Mouse (Mus musculus) forebrain, embryonic 11.5 days (tissue): ENCODE measurements at regions not wholly inside any gene's neighbourhood (a gene's known extent, or its start where the extent isn't known, plus 50 kb on each side); places are given as distances from the start of the nearest gene placed in this dataset.

ENCODE experiments used
- ATAC-seq: fragments of 200-750 bp; cut with Nextera tagmentation; replicated peaks from 2 replicates; pipeline ENCODE4 v1.8.0; 2017; ENCODE audit warnings: moderate TSS enrichment; ENCODE audit not compliant: low FRiP score
- DNase-seq: peaks from one replicate; pipeline ENCODE4 v3.0.0-alpha.2; 2017; ENCODE audit warnings: low spot score
- H3K27ac ChIP-seq: fragments of 300-500 bp; sonication (generic); 2 replicates; pipeline ENCODE4 v1.5.1; 2014; ENCODE audit warnings: low read depth, low read length
- H3K27me3 ChIP-seq: fragments of 300-500 bp; sonication (generic); 2 replicates; pipeline ENCODE4 v1.6.1; 2014; ENCODE audit warnings: mild to moderate bottlenecking, low read length, mixed read lengths; ENCODE audit not compliant: control insufficient read depth, insufficient read depth
- H3K36me3 ChIP-seq: fragments of 300-500 bp; sonication (generic); 2 replicates; pipeline ENCODE4 v1.6.1; 2014; ENCODE audit warnings: mild to moderate bottlenecking, low read length, moderate library complexity, mixed read lengths; ENCODE audit not compliant: control insufficient read depth, insufficient read depth
- H3K4me1 ChIP-seq: fragments of 300-500 bp; sonication (generic); replicated peaks from 2 replicates; pipeline ENCODE4 v1.6.1; 2014; ENCODE audit warnings: low read length, mixed read lengths; ENCODE audit not compliant: control insufficient read depth, insufficient read depth
- H3K4me2 ChIP-seq: fragments of 300-500 bp; sonication (generic); 2 replicates; pipeline ENCODE4 v1.6.1; 2014; ENCODE audit warnings: low read depth, mild to moderate bottlenecking, low read length, moderate library complexity, mixed read lengths; ENCODE audit not compliant: severe bottlenecking
- H3K4me3 ChIP-seq: fragments of 300-500 bp; sonication (generic); 2 replicates; pipeline ENCODE4 v1.5.1; 2014; ENCODE audit warnings: low read depth, low read length
- H3K9ac ChIP-seq: fragments of 300-500 bp; sonication (generic); 2 replicates; pipeline ENCODE4 v1.6.1; 2014; ENCODE audit warnings: low read length
- H3K9me3 ChIP-seq: fragments of 300-500 bp; sonication (generic); 2 replicates; pipeline ENCODE4 v1.6.1; 2016; ENCODE audit warnings: low read length, mixed read lengths; ENCODE audit not compliant: control insufficient read depth
- WGBS: fragments of 180-500 bp; shearing (Covaris S2); extraction: QIAGEN DNeasy Blood & Tissue Kit; methylation state at CpG from one replicate; pipeline ENCODE4 v1.1.7; 2014; 5-methylcytosine and 5-hydroxymethylcytosine counted together

- Histone ChIP-seq H3K9me3 (no peaks in the 10 kb centered on the region), H3K36me3 (no peaks in the 10 kb centered on the region), H3K4me2 (no peak overlapping the region), H3K4me1 (no peaks in the 10 kb centered on the region), H3K27me3 (no peaks in the 10 kb centered on the region), H3K27ac (no peak overlapping the region), H3K4me3 (no peak overlapping the region), H3K9ac (no peak overlapping the region)
- DNase-seq (no peak), ATAC-seq (no peak)
- 94% methylated on average over 5 of the region's 5 CpGs for WGBS
Observed at GRCm38 (mm10) chr10:98728396-98729030, 185.7 kb upstream of the Atp2b1 start.

- 91% methylated on average over 7 of the region's 7 CpGs for WGBS
- Histone ChIP-seq H3K9me3 (no peaks in the 10 kb centered on the region), H3K4me3 (no peak overlapping the region), H3K27me3 (no peaks in the 10 kb centered on the region), H3K36me3 (no peaks in the 10 kb centered on the region), H3K4me2 (no peak overlapping the region), H3K9ac (no peak overlapping the region), H3K4me1 (no peaks in the 10 kb centered on the region), H3K27ac (no peak overlapping the region)
- DNase-seq (no peak), ATAC-seq (no peak)
Observed at GRCm38 (mm10) chr10:98733950-98734585, 180.1 kb upstream of the Atp2b1 start.

- Histone ChIP-seq H3K9ac (no peak overlapping the region), H3K4me1 (no peaks in the 10 kb centered on the region), H3K4me3 (no peak overlapping the region), H3K27ac (no peak overlapping the region), H3K27me3 (no peaks in the 10 kb centered on the region), H3K9me3 (no peaks in the 10 kb centered on the region), H3K4me2 (no peak overlapping the region), H3K36me3 (no peaks in the 10 kb centered on the region)
- DNase-seq: no peak
- WGBS: 84% methylated on average over 7 of the region's 7 CpGs
- ATAC-seq: no peak
Observed at GRCm38 (mm10) chr10:98740507-98741147, 173.6 kb upstream of the Atp2b1 start.

GRCm38 (mm10) chr10:98741398-98741797 is 172.8 kb upstream of the Atp2b1 start:
- H3K27ac ChIP-seq: no peak overlapping the region
- H3K27me3 ChIP-seq: no peaks in the 10 kb centered on the region
- H3K4me3 ChIP-seq: no peak overlapping the region
- no peaks in the 10 kb centered on the region for H3K36me3 ChIP-seq
- WGBS: 76% methylated on average over 5 of the region's 5 CpGs
- H3K9me3 ChIP-seq: no peaks in the 10 kb centered on the region
- H3K4me1 ChIP-seq: no peaks in the 10 kb centered on the region
- ATAC-seq (no peak), DNase-seq (no peak)
- no peak overlapping the region for H3K4me2 ChIP-seq
- no peak overlapping the region for H3K9ac ChIP-seq

- no peaks in the 10 kb centered on the region for H3K4me1 ChIP-seq
- ATAC-seq (no peak), DNase-seq (no peak)
- H3K36me3 ChIP-seq: no peaks in the 10 kb centered on the region
- H3K4me2 ChIP-seq: no peak overlapping the region
- no peaks in the 10 kb centered on the region for H3K27me3 ChIP-seq
- H3K27ac ChIP-seq: no peak overlapping the region
- no peak overlapping the region for H3K4me3 ChIP-seq
- no peaks in the 10 kb centered on the region for H3K9me3 ChIP-seq
- no peak overlapping the region for H3K9ac ChIP-seq
- 85% methylated on average over 16 of the region's 16 CpGs for WGBS
Observed at GRCm38 (mm10) chr10:98742822-98743605, 171.2 kb upstream of the Atp2b1 start.

DNA sequence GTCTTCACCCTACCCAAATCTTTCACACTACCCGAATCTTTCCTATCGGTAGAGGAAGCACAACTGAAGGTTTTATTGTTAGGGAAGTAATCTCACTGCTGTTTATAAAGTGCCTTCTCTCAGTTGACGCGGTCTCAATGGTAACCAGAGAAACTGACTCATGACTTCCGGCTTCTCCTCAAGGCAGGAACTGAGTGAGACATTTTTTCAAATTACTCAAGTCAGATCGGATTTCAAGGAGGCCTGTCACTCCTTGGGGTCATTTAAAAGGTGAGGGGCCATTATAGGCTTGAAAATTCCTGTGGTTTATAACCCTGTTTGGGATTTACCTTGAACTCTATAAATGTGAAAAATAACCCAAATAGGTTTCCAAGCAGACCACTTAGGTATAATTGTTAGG is 170.0 kb upstream of the Atp2b1 start:
- H3K4me3 ChIP-seq: no peak overlapping the region
- no peaks in the 10 kb centered on the region for H3K27me3 ChIP-seq
- no peaks in the 10 kb centered on the region; the same call in 1 of the 2 replicates for H3K4me1 ChIP-seq
- no peak overlapping the region for H3K4me2 ChIP-seq
- 50% methylated on average over 6 of the region's 6 CpGs for WGBS
- no peak overlapping the region for H3K27ac ChIP-seq
- ATAC-seq: no peak
- H3K36me3 ChIP-seq: no peaks in the 10 kb centered on the region
- H3K9me3 ChIP-seq: no peaks in the 10 kb centered on the region
- no peak overlapping the region for H3K9ac ChIP-seq
- no peak for DNase-seq

DNA sequence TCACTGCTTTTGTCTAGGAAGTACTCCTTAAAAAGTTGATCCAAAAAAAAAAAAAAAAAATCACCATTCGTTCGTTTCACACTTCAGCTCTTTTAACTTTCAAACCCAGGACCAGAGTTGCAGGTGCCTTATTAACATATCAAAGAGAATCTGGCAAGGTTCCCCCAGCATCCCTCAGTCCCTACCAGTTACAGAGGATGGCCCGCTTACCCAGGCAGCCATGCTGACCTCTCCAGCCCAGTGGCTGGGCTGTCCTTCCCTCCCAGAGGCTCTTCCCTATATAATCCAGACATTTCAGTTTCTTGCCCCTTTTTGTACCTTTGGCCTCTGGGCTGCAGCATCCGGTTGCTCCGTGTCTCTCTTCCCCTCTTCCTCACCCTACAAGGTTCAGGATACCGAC is 169.5 kb upstream of the Atp2b1 start:
- Histone ChIP-seq H3K9me3 (no peaks in the 10 kb centered on the region), H3K27me3 (no peaks in the 10 kb centered on the region), H3K9ac (no peak overlapping the region), H3K27ac (no peak overlapping the region), H3K4me3 (no peak overlapping the region), H3K4me1 (no peaks in the 10 kb centered on the region; the same call in 1 of the 2 replicates), H3K4me2 (no peak overlapping the region), H3K36me3 (no peaks in the 10 kb centered on the region)
- 51% methylated on average over 6 of the region's 6 CpGs for WGBS
- ATAC-seq: no peak
- DNase-seq: no peak

DNA sequence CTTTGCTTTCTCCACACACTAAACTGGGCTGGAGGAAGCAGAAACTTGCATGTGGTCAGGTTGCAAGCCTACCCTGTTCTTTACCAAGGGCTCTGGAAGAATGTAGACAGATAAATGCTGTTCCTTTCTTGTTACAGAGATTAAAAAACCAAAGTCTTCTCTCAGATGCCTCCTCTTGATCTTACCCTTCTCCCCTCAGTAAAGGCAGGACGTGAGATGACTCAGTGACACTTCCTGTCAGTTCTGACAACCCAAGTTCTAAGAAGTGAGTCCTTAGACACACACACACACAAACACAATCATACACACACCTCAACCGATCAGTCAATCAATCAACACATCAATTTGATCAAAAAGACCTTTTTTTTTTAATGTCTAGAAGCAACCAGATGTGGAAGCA is 168.8 kb upstream of the Atp2b1 start:
- H3K4me2 ChIP-seq: no peak overlapping the region
- no peaks in the 10 kb centered on the region for H3K27me3 ChIP-seq
- DNase-seq (no peak), ATAC-seq (no peak)
- no peak overlapping the region for H3K4me3 ChIP-seq
- H3K36me3 ChIP-seq: no peaks in the 10 kb centered on the region
- no peak overlapping the region for H3K9ac ChIP-seq
- H3K27ac ChIP-seq: no peak overlapping the region
- H3K9me3 ChIP-seq: no peaks in the 10 kb centered on the region
- 81% methylated on average over 2 of the region's 2 CpGs for WGBS
- H3K4me1 ChIP-seq: no peaks in the 10 kb centered on the region; the same call in 1 of the 2 replicates
